Mouse (Mus musculus) duodenum, adult 2 months (tissue): Measurements from ENCODE around the gene Pars2. TPM values are rescaled to one million over a fixed set of nuclear protein-coding genes. Genes with fewer than 3 reads are reported as not detected.

ENCODE experiments used
- polyA plus RNA-seq: library from polyadenylated mRNA; depleted of rRNA; stranded (reverse); fragments of >200 nt; gene quantifications from 2 replicates; pipeline ENCODE4 v1.2.3, GENCODE M21; 2012; ENCODE audit warnings: low replicate concordance; rRNA removed

Gene Pars2
- 5.3 and 7.1 TPM in 2 replicates for polyA plus RNA-seq

DNA sequence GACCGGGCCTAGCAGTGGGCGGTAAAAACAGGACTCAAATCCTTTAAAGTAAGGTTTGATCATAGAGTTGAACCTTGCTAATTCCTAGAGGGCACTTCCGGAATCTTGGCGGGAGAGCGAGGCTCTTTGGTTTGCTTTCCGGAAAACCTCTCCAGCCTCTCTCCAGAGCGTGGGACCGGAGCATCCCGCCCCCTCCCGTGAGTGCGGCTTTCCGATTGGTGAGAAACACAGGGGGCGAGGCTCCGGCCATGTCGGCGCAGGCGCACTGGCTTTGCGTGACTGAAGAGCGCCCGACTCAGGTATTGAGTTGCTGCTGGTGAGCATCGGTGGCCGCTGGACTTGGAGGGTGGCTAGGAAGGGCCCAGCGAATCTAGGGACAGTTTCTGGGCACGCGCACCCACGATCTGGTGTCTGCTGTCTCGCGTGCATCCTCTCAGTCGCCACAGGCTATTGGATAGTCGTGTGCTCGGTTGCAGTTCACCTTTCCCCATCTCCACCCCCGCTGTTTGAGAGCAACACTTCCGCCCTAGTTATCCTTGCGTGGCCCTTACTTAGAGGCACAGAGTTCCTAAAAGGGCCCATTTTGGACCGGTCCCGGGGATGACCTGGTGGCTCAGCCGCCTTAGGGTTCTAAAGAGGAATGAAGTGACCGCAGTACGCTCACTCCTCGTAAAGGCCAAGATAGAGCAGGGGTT, at the start of gene Pars2:
Gene Pars2, plus strand, starts transcription at position 237 of the 695 bp plus-strand sequence.

DNA sequence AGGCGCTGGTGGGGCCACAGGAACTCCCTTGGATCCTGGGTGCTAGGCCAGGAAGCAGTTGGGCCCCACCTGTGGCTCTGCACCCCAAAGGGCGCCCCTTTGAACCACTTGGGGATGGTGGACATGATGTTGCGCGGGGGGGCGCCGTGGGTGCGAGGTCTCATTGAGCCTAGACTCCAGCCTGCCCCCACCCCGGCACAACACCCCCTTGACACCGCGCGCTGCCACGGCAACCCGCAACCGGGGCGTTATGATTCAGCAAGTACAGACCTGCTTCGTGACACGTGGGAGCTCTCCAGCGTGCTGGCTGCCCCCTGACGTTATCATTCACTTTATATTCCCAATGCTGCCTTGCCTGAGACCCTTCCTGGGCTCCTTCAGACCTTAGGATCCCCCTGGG, 33.8 kb upstream of the Pars2 start, which contains the start of gene Lexm:
Gene Lexm, minus strand, starts transcription at position 186 of the 400 bp plus-strand sequence.

DNA sequence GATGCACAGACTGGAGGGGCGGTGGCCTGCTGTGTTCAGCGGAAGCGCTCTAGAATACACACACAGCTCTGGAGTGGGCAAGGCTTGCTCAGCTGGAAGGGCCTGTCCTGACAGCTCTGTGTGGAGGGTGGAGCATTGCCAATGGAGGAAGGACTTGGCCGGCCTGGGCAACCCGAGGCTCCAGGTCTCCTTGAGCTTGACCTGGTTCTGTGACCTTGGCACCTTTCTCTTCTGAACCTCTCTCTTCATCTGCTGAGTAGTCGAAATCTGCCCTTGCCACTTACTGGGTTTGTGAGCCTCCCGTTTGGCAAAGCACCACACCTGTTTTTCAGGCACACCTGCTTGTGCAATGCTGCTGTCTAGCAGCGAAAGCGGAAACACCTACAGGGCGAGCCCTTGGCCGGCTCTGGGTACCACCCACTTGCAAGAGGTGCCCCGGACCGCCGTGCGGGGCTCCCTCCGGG, 28.8 kb upstream of the Pars2 start, which contains the start of gene Ttc22:
Gene Ttc22, plus strand, starts transcription at position 403 of the 464 bp plus-strand sequence.

DNA sequence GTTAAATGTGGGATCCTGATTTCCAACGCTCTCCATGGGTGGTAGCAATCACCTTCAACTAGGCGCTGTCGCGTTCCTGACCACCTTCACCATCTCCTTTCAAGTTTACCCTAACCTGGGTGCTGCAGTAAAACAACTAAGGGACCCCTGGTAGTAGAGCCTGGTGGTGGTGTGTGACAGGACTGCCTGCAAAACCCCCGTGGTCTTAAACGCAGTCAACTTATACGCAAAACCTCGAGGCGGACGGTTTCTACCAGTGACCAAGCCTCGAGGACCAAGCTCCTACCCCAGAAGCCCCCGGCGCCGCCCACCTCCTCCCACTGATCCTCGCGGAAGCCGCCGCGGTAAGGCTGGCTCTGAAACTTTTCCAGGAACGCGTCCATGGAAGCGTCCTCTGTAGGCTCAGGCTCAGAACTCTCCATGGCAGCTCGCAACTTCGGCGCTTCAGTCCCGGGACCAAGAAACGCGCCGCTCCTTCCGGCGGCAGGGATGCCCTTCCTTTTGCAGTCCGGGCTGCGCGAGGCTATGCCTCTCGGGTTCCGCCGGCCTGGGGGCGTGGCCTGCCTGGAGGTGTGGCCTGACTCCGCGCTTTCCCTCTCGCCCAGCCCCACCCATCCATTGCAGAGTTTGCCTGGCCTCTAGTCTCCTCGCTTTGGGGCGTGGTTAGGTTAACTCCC, 27.7 kb downstream of the Pars2 start, which contains the start of gene Ttc4:
Gene Ttc4, minus strand, starts transcription at position 503 of the 677 bp plus-strand sequence.

Other genes with a start within 250 kb of the Pars2 start
- 3.0 and 5.3 TPM in 2 replicates for gene Pcsk9, start 186.7 kb upstream of the Pars2 start, polyA plus RNA-seq
- not detected in 2 replicates for gene Bsnd, start 158.8 kb upstream of the Pars2 start, polyA plus RNA-seq
- gene Dhcr24, start 90.0 kb upstream of the Pars2 start, polyA plus RNA-seq: 82.1 and 147 TPM in 2 replicates
- not detected in 2 replicates for gene Lexm, start 33.8 kb upstream of the Pars2 start, polyA plus RNA-seq
- 35.5 and 105 TPM in 2 replicates for gene Ttc22, start 28.6 kb upstream of the Pars2 start, polyA plus RNA-seq
- 17.7 and 28.7 TPM in 2 replicates for gene Ttc4, start 27.9 kb downstream of the Pars2 start, polyA plus RNA-seq
- 1.2 and 15.4 TPM in 2 replicates for gene Mroh7, start 79.9 kb downstream of the Pars2 start, polyA plus RNA-seq
- 0.75 and 110 TPM in 2 replicates for gene Fam151a, start 82.8 kb downstream of the Pars2 start, polyA plus RNA-seq
- gene Acot11, start 153.9 kb downstream of the Pars2 start, polyA plus RNA-seq: 39.5 and 47.5 TPM in 2 replicates